Mouse (Mus musculus): ENCODE data around the gene 1190002N15Rik.

Gene 1190002N15Rik

DNA sequence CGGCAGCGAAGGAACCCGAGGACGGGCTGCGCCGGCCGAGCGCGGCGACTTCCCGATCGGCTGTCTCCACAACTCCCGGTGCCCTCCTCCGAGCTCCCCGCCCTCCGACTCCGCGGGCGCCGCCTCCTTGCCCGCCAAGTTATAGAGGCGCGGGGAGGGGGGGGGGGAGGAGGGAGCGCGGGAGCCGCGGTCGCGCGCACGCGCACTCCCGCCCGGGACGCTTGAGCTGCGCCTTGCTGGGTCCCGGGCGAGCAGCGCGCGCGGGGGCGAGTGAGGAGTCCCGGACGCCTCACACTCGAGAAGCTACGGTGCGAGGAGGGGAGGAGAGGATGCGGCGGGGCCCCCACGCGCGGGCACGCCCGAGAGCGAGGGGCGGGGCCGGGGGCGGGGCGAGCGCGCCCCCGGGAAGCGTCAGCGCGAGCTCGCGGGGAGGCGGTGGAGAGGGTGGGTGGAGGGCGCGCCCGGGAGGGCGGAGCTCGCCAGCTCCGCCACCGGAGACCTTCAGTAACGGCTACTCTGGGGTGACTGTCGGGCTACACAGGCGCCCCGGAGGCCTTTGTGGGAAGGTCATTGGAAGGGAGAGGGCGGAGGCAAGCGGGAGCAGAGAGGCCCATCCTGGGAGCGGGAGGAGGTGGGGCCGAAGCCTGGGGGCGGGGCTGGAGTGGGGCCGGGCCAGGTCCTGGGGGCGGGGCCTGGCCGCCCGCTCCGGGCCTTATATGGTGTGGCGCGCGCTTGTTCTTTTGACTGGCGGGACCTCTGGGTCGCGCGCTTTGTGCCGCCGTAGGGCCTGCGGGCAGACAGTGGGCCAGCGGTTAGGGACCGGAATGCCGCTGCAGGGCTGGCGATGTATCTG lies at the start of gene 1190002N15Rik:
TSS of gene 1190002N15Rik (minus strand) at position 112 of the 853 bp plus-strand sequence.
- peak; percentile 69 for DNase-seq (ENCODE audit: low spot score)

DNA sequence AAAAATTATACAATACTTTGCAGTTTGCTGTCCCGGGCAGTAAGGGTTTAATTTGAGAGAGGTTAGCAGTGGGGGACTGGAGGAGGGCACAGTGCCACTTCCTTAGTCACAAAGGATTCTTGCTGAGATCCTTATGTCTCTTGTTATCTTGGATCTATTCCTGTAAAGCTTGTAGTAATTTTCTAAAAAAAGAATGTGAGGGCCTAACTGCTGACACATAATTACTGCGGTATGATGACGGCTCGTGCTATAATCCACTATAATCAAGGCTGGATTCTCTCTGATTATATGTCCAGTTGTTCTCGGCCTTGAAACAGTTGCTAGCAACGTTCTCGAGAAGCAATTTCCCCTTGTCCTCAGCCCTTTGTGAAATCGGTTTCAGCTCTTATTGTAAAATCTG lies 44.4 kb upstream of the 1190002N15Rik start:
- DNase-seq (ENCODE audit: low spot score): no peak

DNA sequence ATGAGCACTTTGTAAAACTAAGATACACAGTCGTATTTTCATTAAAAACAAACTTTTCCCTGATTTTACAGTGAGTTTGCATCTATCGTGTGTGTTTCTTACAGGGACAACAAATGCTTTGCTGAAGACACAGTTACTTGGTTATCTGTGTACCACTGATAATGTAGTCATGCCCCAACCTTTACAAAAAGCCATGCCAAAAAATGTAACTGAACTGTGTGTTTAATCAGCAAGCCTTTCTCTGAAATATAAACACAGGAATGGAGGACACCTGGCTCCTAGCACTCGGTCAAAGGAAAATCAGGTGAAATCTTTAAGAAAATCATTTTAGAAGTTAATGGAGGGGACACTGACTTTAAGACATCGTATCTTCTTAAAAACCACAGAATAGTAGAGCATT lies 43.8 kb upstream of the 1190002N15Rik start:
- DNase-seq (ENCODE audit: low spot score): no peak

DNA sequence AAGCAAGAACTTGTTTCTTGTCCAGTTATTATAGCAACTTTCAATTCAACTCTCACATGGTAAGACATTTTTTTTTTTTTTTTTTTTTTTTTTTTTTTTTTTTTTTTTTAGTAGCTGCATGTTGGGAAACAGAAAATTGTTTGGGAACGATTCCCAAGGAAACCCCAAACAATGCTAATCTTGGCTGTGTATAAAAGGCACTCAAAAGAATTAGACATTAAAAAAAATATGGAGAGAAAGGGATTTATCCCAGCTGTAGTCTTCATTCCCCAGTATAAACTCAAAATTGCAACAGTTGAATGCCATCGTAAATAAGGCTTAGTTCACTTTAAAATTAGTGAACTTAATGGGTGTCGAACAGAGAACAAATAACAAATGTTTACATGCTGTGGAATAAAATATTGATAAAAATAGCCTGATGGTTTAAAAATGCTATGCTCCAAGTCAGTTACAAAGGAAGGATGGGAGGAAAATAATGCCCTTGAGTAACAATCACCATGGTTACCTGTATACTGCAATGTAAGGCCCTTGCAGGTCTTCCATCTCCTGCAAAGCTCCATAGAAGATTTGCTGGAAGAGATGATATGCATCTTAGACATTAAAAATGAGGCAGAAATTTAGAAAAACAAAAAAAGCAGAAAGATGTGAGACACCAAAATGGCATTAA lies 42.3 kb upstream of the 1190002N15Rik start:
- DNase-seq (ENCODE audit: low spot score): no peak

DNA sequence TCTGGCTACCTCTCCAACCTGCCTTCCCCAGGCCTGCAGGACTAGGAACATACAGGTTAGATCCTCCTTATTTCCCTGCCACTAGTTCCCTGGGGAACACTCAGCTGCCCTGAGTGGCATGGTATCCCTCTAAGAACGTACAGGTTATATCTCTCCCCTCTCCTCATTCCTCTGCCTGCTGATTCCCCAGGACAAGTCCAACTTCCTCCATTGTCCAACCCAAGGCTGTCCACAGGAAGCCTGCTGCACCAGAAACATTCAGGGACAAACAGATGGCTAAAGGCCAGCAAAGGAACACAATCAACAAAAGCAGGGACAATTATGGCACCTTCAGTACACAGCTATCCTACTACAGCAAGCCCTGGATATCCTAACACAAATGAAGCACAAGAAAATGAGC lies 33.9 kb upstream of the 1190002N15Rik start:
- no peak for DNase-seq (ENCODE audit: low spot score)

DNA sequence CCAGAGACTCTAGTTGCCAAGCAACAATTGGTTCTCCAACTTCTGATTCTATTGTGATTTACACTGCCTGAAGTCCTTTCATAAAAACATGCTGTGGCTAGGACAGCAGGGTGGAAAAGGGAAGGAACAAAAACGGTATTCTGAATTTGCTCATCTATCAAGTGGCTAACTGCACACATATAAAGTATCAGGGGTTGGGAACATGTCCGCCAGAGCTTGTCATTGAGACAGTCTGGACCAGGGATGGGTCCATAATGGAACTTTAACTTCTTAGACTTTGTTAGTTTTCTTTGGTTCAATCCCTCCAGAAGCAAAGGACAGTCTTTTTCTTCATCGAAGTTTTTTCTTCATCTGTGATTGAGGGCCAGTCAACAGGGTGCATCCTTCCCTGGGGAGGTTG lies 30.5 kb upstream of the 1190002N15Rik start:
- no peak for DNase-seq (ENCODE audit: low spot score)

DNA sequence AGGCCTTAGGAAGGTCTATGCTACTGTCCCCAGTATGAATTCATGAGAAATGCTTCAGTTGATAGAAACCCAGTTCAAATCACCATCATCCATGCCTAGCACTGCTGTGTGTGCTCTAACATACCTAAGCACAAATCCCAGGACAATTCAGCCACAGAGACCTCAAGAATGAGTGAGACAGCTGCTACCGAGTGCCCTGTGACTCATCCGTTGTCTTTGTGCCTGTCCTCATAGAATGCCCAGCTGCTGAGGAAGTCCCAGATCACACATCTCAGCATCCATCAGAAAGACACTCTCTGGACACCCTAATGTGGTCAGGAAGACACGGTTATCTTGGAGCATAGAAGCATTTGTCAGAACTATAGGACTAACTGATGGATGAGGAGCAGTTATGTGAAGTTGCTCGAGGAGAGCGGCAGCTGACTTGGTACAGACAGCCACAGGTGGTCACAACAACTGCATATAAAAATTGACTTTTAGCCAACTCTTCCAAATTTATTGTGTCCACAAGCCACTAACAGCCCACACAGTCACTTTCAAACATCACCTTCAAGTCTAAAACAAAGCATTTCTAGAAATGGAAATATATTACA lies 29.9 kb upstream of the 1190002N15Rik start:
- DNase-seq (ENCODE audit: low spot score): no peak

DNA sequence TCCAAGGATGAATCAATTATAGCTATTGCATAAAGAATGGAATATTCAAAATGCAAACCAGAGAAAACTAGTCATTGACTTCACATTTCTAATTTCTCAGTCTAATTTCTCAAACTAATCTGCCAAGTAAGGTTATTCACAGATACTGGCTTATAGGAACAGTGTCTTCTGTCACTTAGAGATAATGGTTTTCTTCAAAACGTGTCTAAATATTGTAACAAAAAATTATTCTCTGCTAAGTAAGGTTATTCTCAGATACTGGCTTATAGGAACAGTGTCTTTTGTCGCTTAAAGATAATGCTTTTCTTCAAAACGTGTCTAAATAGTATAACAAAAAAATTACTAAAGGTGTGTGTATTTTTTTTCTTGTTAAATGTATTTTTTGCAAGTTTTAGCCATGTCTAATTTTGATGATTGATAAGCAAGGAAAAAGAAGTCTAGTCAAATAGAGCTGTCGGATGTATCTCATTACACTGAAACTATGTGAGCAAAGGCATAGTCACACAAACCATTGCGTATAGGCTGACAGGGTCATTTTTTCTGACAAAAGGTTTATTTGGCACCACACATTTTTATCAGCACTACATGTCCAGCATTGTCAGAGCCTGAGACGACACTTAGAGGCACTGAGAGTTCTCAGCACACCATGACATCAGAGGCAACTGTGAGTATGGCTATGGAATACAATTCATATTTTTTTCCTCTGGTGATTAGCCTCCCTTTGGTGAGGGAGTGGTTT lies 19.1 kb upstream of the 1190002N15Rik start:
- no peak for DNase-seq (ENCODE audit: low spot score)

DNA sequence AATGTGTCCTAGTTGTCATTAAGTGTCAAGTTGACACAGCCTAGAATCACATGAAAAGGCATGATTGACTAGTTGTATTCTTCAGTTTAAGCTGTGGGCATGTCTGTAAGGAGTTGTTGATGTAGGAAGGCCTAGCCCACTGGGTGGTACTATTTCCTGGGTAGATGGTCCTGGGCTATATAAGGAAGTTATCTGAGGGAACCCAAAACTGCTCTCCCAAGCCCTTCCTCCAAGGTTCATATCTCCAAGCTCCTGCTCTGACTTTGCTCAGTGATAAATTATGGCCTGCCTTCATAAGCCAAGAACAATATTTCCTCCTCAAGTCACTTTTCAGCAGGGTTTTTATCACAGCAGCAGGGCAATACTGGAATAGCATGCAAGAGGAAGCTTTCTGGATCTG lies 18.4 kb upstream of the 1190002N15Rik start:
- DNase-seq (ENCODE audit: low spot score): no peak

DNA sequence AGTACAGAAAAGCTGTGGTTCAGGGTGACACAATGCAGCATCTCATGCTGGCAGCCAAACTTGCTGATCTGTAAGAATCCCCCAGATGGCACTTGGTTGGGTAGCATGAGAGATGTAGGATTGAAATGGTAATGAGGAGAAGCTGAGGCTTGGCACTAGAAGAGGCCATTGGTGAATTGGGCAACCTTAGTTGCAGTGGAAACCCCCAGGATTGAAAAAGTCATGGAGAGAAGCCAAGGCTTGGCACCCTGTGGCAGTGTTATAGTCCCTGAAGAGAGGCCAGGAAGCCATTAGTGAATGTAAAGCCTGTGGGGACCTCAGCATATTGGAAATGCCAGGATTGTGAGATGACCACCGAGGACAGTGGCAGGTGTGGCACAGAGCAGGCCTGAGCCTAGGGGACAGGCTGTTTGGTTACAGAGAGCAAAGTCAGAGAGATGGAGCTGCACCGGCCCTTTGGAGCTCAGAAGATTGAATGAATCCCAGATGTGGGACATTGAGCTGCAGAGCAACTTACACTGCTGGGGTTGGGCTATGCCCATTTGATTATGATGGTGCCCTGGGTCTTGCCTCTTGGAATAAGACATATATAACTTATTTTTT lies 12.7 kb upstream of the 1190002N15Rik start:
- no peak for DNase-seq (ENCODE audit: low spot score)

DNA sequence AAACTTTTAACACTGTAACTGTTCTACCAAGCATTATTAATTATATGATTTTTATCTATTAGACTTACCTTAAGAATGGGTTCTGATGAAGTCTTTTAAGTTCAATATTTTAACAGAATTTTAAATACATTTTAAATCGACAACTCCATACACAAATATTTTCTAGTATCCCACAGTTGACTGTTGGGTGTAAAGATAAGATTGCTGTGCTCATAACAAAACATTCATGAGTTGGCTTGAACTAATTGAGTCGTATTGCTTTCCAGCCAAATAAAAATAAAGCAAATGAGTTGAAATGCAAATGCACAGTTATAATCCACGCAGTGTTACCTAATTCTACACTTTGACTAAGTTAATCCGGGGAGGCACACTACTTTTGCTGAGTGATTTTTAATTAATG lies 6.0 kb upstream of the 1190002N15Rik start:
- no peak for DNase-seq (ENCODE audit: low spot score)

DNA sequence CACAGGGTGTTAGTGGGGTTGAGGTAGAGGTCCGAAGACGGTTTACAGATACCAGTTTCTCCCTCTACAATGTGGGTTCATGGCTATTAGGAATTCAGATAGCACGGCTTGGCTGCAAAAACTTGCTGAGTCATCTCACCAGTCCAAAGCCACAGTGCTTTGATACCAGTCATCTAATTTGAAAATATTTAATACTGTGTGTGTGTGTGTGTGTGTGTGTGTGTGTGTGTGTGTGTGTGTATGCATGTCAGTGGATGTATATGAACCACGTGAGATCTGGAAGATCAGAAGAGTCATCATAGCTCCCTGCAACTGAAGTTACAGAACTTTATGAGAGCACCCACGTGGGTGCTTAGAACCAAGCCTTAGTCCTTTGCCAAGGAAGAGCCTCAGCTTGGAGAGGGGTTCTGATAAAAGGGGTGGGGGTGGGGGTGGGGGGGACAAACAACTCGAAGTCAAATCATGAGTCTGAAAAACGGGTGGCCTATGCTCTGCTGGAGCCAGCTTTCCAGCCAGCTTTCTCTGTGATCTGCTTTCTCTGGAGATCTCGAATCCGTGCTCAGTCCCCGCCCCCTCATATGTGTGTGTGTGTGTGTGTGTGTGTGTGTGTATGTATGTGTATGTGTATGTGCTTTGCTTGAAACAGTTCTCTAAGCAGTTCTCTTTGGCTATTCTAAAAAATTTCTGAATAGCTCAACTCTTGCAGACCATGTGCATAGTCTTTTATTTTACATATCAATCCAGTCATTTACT lies 2.6 kb upstream of the 1190002N15Rik start:
- no peak for DNase-seq (ENCODE audit: low spot score)

DNA sequence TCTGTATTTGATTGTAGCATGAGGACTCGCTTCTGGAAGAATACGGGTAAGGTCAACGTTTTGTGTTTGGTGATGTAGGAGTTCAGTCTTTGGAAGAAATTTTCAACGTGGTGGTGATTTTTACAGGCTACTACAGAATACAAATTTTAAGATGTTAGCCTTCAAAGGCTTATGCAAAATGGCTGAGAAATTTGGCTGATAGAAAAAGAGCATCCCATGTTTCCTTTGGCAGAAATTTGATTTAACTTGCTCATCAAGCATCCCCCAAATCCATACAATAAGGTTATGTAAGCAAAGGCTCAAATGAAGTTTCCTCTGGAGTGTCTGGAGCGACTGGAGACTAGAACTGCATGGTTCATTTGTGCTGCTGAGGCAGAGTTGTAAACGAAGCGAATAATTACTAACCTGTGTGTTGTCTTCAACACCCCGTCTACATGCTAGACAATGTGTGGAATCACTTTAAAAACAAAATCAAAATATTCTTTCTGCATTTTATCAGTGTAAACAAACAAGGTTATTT lies 1.5 kb upstream of the 1190002N15Rik start:
- DNase-seq (ENCODE audit: low spot score): no peak

DNA sequence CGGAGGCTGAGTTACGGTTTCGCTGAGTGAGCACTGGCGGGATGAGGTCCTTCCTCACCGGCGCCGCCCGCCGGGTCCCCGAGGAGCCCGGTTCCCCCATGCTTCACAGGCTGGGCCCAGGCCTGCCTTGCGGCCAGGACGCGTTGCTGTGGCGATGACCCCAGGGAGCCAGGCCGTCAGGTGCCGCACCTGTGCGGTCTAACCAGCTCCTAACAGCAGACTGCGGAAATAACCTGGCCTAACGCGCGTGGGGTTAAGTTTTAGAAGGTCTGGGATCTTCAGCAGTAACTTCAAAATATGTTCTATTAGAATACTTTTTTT lies 902 bp upstream of the 1190002N15Rik start:
- no peak for DNase-seq (ENCODE audit: low spot score)

DNA sequence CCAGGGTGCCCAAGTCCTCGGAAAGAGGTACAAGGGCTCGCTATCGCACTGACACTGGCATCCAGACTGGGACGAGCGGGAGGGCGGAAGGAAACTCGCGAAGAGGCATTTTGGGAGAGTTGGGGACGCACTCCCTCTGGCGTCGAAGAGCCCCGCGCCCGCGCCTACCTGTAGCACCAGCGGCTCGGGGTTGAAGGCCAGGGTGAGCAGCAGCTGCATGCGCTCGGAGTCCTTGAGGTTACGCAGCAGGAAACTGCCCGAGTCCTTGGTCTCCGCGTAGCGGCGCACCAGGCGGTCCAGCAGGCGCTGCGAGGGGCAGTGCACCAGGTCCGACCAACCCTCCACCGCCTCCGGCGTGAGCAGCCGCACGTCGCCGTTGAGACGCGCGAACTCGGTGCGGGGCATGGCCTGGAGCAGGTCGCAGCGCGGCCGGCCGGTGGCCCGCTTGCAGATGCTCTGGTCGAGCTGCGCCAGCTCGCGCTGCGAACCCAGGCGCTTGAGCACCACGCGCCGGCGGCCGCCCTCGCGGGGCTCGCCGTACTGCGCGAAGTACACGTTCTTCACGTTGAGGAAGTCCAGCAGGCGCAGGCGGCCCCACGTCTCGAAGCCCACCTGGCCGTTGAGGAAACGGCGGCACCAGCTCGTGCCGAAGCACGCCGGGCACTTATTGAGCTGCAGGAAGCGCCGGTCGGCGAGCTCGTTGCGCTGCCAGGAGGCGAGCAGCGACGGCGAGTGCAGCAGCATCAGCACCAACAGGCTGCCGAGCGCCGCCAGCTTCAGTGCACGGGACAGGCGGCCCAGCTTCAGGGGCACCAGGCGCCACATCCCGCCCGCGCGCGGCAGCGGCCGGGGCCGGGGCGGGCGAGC lies 597 bp downstream of the 1190002N15Rik start:
- DNase-seq (ENCODE audit: low spot score): peak; percentile 16

DNA sequence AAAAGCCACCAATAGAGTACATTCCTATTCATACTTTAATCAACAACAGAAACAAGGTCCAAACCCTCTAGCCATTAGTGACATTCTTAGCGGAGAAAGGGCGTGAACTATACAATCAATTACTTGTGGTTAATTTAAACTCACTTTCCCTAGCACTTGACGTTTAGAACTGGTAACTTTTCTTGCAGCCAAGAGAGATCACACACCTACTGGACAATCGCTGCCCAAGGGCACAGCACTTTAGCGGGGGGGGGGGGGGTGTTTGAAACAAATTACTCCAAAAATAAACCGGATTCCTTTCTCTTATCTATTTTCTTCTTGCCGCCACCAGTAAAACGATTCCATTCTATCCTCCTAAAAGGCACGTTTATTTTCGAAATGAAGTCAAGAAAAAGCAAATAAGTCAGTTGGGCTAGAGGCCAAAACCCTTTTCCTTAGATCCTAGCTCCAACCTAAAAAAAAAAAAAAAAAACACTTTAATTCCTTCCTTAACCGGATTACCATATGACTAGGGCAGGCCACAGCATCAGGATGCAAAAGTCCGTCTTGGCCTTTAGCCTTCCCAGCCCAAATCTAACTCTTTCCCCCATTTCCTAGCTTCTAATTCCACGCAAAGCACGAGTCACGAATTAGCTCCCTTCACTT lies 1.5 kb downstream of the 1190002N15Rik start:
- DNase-seq (ENCODE audit: low spot score): no peak

DNA sequence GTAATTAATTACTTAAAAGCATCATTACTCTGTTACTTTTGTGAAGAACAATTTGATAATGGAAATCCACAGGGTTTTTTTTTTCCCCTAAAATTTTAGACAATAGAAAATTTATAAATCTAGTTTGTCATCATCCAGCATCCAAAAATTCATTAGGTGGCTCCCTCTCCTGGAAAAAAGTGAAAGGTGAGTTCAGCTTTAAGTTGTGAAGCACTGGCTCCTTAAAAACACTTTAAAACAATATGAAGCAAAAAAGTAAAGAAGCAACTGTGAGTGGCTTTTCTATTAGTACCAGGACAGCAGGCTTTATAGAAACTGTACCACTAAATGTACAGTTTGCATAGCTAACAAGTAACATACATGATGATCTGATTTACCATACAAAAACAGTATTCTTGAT lies 3.1 kb downstream of the 1190002N15Rik start:
- DNase-seq (ENCODE audit: low spot score): no peak

DNA sequence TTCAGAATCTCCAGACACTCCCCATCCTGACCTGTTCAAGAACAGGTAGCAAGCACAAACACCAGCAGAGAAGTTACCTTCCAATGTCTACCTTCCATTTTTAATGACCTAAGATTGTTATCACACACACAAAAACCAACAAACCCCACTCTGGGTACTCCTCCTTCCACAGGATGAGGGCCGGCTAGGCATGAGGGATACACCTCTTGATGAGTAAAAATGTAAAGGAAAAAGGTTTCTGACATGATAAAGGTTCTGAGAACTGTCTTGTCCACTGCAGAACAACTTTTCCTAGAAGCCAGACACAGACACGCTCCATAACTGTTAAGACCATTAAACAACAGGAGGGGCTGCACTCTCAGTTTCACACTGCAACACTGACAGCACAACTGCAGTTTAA lies 3.7 kb downstream of the 1190002N15Rik start:
- no peak for DNase-seq (ENCODE audit: low spot score)

DNA sequence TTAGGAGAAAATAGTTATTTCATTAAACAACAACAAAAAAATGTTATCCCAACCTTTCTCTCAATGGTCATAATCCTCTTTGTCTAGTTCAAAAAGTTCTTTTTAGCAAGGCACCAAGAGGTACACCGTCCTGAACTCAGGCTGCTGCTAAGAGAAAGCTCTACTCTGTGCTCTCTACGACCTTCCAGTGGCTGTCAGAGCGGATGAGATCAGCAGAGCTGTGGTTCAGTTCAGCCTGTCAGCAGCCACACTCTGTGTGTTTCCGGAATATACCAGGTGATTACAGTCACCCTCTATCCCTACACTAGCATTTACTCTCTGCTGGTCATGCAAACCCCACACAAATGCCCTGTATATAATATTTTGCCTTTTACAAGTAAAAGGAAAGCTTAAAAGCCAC lies 4.2 kb downstream of the 1190002N15Rik start:
- no peak for DNase-seq (ENCODE audit: low spot score)

DNA sequence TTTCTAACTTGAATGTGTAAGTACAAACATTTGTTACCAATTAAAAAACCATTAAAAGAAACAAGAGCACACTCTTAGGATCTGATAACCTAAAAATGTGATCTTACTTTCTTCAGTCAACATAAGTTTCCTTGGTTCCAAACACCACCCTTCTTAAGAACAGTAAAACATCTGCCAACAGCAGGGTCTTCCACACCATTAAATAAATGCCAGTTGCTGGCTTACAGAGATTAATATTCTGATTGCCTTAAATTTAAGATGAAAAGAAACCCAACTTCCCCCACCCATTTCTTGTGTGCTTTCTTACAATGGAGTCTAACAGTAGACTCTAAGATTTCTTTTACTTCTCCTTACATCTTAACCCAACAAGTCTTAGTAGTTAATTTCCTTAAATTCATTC lies 7.9 kb downstream of the 1190002N15Rik start:
- DNase-seq (ENCODE audit: low spot score): no peak

Measured in urinary bladder, postnatal 10 days (tissue).